Mouse (Mus musculus) megakaryocyte progenitor cell, adult 5-6 weeks (primary cell): ENCODE measurements at regions not wholly inside any gene's neighbourhood (a gene's known extent, or its start where the extent isn't known, plus 50 kb on each side); places are given as distances from the start of the nearest gene placed in this dataset.
"Not testable (repeated sequence)": the region's sequence is repeated elsewhere in the genome, so short reads cannot be mapped to it uniquely, and the experiment has no call there.

Experiments
- ATAC-seq: replicated peaks from 2 replicates; pipeline ENCODE4 v1.8.0; 2016; ENCODE audit warnings: mild to moderate bottlenecking, moderate TSS enrichment, inconsistent platforms; ENCODE audit not compliant: poor library complexity

GRCm38 (mm10) chr6:143425182-143425829, 258.3 kb downstream of the Etnk1 start:
- ATAC-seq, result no peak; the same call in 1 of the 2 replicates

- ATAC-seq, result no peak
Measured at GRCm38 (mm10) chr6:143431896-143432450, 265.0 kb downstream of the Etnk1 start.

GRCm38 (mm10) chr6:143437367-143438271, 270.6 kb downstream of the Etnk1 start:
- no peak for ATAC-seq

GRCm38 (mm10) chr6:143438272-143438591, 271.2 kb downstream of the Etnk1 start:
- ATAC-seq, result no peak

GRCm38 (mm10) chr6:143439484-143439883, 272.5 kb downstream of the Etnk1 start:
- ATAC-seq, result no peak

- ATAC-seq, result peak; percentile 94
Measured at GRCm38 (mm10) chr6:143440237-143440950, 273.4 kb downstream of the Etnk1 start.

GRCm38 (mm10) chr6:143442361-143442760, 275.3 kb downstream of the Etnk1 start:
- no peak for ATAC-seq

GRCm38 (mm10) chr6:143443446-143443845, 276.4 kb downstream of the Etnk1 start:
- no peak for ATAC-seq

GRCm38 (mm10) chr6:143444782-143445181, 277.8 kb downstream of the Etnk1 start:
- peak; percentile 26; the same call in 1 of the 2 replicates for ATAC-seq

GRCm38 (mm10) chr6:143445834-143446552, 279.0 kb downstream of the Etnk1 start:
- peak; percentile 56 for ATAC-seq

- ATAC-seq, result no peak
Measured at GRCm38 (mm10) chr6:143447060-143447459, 280.0 kb downstream of the Etnk1 start.

GRCm38 (mm10) chr6:143449071-143449470, 282.1 kb downstream of the Etnk1 start:
- no peak for ATAC-seq

GRCm38 (mm10) chr6:143451869-143452268, 284.8 kb downstream of the Etnk1 start:
- ATAC-seq, result no peak

- peak; percentile 68 for ATAC-seq
Measured at GRCm38 (mm10) chr6:143454695-143455218, 287.7 kb downstream of the Etnk1 start.

GRCm38 (mm10) chr6:143464907-143465537, 298.0 kb downstream of the Etnk1 start:
- peak; percentile 73 for ATAC-seq

GRCm38 (mm10) chr6:143472676-143473075, 305.7 kb downstream of the Etnk1 start:
- not testable (repeated sequence) for ATAC-seq

GRCm38 (mm10) chr6:143474396-143474795, 307.4 kb downstream of the Etnk1 start:
- ATAC-seq, result no peak

- no peak for ATAC-seq
Measured at GRCm38 (mm10) chr6:143475296-143475695, 308.3 kb downstream of the Etnk1 start.

GRCm38 (mm10) chr6:143477396-143477795, 310.4 kb downstream of the Etnk1 start:
- no peak for ATAC-seq

GRCm38 (mm10) chr6:143479239-143479638, 312.2 kb downstream of the Etnk1 start:
- ATAC-seq, result peak; percentile 83
